In the genomic region with DNA sequence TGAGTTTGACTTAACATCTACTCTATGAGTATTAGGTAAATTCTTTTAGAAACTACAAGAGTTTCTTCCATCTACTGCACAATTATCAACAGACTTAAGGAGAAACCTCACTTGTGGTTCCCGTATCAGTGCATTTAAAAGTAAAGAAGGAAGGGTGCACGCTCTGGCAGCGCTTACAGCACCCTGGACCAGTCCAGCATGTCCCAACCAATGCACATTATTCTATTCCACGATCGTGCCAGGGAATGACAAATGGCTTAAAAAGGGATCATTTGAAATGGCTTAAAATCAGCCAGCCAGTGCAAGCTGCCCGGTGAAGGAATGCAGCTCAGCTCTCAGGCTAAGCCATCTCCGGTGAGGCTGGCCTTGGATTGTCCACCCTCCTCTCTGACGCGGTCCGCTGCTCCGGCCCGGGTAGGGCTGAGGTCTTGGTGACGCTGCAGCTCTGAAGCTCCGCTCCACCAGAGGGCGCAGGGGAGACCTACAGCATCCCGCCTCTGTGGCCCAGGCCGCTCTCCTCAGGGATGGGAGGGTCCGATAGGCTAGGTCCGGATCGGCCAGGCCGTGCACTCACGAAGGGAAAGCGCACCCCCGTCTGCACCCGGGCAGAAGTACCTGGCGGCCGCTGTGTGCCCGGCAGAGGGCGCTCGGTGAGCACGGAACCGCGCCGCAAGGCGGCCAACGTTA, we compare ENCODE assay signal across 8 mouse cellular contexts. TPM values are rescaled to one million over a fixed set of nuclear protein-coding genes. Genes with fewer than 3 reads are reported as not detected.
DNase-seq lines count a peak whose midpoint lies in the region; ATAC-seq lines count a peak whose summit lies in the region.

No protein-coding gene starts in this region.

- 7% methylated on average over 36 of the region's 36 CpGs for WGBS in heart, embryonic 11.5 days (ENCODE audit: insufficient replicate concordance)
- 6% methylated on average over 36 of the region's 36 CpGs for WGBS in kidney, embryonic 15.5 days
- 8% methylated on average over 36 of the region's 36 CpGs for WGBS in limb, embryonic 15.5 days

- peak overlapping the region; percentile 57 for H3K4me2 ChIP-seq in heart, embryonic 11.5 days
- H3K4me2 ChIP-seq in kidney, embryonic 15.5 days = peak overlapping the region; percentile 52
- H3K4me2 ChIP-seq in limb, embryonic 15.5 days = peak overlapping the region; percentile 48

- H3K4me1 ChIP-seq in heart, embryonic 11.5 days (ENCODE audit: control insufficient read depth, insufficient read depth, low read length) = no peaks in the 10 kb centered on the region
- H3K4me1 ChIP-seq in kidney, embryonic 15.5 days = peaks cover 13% of the 10 kb centered on the region
- H3K4me1 ChIP-seq in limb, embryonic 15.5 days = peaks cover 11% of the 10 kb centered on the region; the same call in 1 of the 2 replicates

- H3K9ac ChIP-seq in heart, embryonic 11.5 days (ENCODE audit: low read depth, low read length) = no peak overlapping the region
- H3K9ac ChIP-seq in kidney, embryonic 15.5 days = no peak overlapping the region
- H3K9ac ChIP-seq in limb, embryonic 15.5 days = no peak overlapping the region

- no peak overlapping the region for H3K27ac ChIP-seq in heart, embryonic 11.5 days (ENCODE audit: low read depth, low read length)
- H3K27ac ChIP-seq in kidney, embryonic 15.5 days = 0 out of 2 replicates have a peak overlapping the region, but pooled peaks have one; percentile 33
- H3K27ac ChIP-seq in limb, embryonic 15.5 days = no peak overlapping the region

- H3K9me3 ChIP-seq in heart, embryonic 11.5 days (replicated peaks; ENCODE audit: control insufficient read depth, low read length) = no peaks in the 10 kb centered on the region
- H3K9me3 ChIP-seq in kidney, embryonic 15.5 days (replicated peaks) = no peaks in the 10 kb centered on the region
- H3K9me3 ChIP-seq in limb, embryonic 15.5 days = no peaks in the 10 kb centered on the region

- peak; percentile 74 for ATAC-seq in erythroid progenitor cell, adult 5-6 weeks (replicated peaks; ENCODE audit: low FRiP score, poor library complexity, severe bottlenecking)
- ATAC-seq in heart, embryonic 11.5 days (replicated peaks; ENCODE audit: insufficient number of reproducible peaks, low FRiP score, low TSS enrichment) = peak; percentile 91
- peak; percentile 99 for ATAC-seq in kidney, embryonic 15.5 days (replicated peaks; ENCODE audit: low FRiP score)
- ATAC-seq in limb, embryonic 15.5 days (ENCODE audit: insufficient number of reproducible peaks, low FRiP score, low TSS enrichment, low read depth) = peak; percentile 90

- peak overlapping the region; percentile 11; the same call in 1 of the 2 replicates for H3K4me3 ChIP-seq in heart, embryonic 11.5 days (ENCODE audit: low read depth, low read length)
- H3K4me3 ChIP-seq in kidney, embryonic 15.5 days (replicated peaks) = peak overlapping the region; percentile 24
- peak overlapping the region; percentile 29 for H3K4me3 ChIP-seq in limb, embryonic 15.5 days

- peak; percentile 91 for DNase-seq in B cell, adult 2 months
- peak; percentile 99 for DNase-seq in brain, adult 2 months (ENCODE audit: low read depth, low spot score)
- DNase-seq in monocyte, adult 2 months (ENCODE audit: low read depth in 1 of 2, low spot score in 2 of 2) = peak; percentile 73 to 81
- DNase-seq in spleen, postnatal 14 days (ENCODE audit: low spot score in 2 of 2) = peak; percentile 65 to 78

- H3K36me3 ChIP-seq in heart, embryonic 11.5 days (ENCODE audit: control insufficient read depth, insufficient read depth, low read length) = no peaks in the 10 kb centered on the region
- H3K36me3 ChIP-seq in kidney, embryonic 15.5 days = no peaks in the 10 kb centered on the region
- H3K36me3 ChIP-seq in limb, embryonic 15.5 days = no peaks in the 10 kb centered on the region

- H3K27me3 ChIP-seq in heart, embryonic 11.5 days (ENCODE audit: control insufficient read depth, insufficient read depth, low read length) = 0 out of 2 replicates have a peak, but pooled peaks cover 8% of the 10 kb centered on the region
- H3K27me3 ChIP-seq in kidney, embryonic 15.5 days = peaks cover 14% of the 10 kb centered on the region
- H3K27me3 ChIP-seq in limb, embryonic 15.5 days = peaks cover 11% of the 10 kb centered on the region; the same call in 1 of the 2 replicates

RNA-seq across cellular contexts. Expression of a gene that starts 3.7 kb away (rescaled TPM):
- total RNA-seq in erythroid progenitor cell, adult 5-6 weeks (2015; ENCODE audit: low replicate concordance) = not detected in 2 replicates
- total RNA-seq in erythroid progenitor cell, adult 5-6 weeks (2017; ENCODE audit: low replicate concordance) = not detected in 2 replicates
- polyA plus RNA-seq in heart, embryonic 11.5 days (2014; fragmentation: Nextera tagmentation; extraction: Ambion mirVana) = not detected in 2 replicates
- not detected in 2 replicates for polyA plus RNA-seq in kidney, embryonic 15.5 days (2015; fragmentation: Nextera tagmentation; extraction: Ambion mirVana)
- not detected in 2 replicates for polyA plus RNA-seq in limb, embryonic 15.5 days (2015; fragmentation: Nextera tagmentation; extraction: Ambion mirVana)

RNA-seq across cellular contexts. Expression of a gene that starts 24.9 kb away (rescaled TPM):
- total RNA-seq in erythroid progenitor cell, adult 5-6 weeks (2015; ENCODE audit: low replicate concordance) = 0.42 TPM in 1 of 2 replicates, not detected in the other
- total RNA-seq in erythroid progenitor cell, adult 5-6 weeks (2017; ENCODE audit: low replicate concordance) = 0.26 and 0.83 TPM in 2 replicates
- 5.3 and 6.0 TPM in 2 replicates for polyA plus RNA-seq in heart, embryonic 11.5 days (2014; fragmentation: Nextera tagmentation; extraction: Ambion mirVana)
- polyA plus RNA-seq in kidney, embryonic 15.5 days (2015; fragmentation: Nextera tagmentation; extraction: Ambion mirVana) = 8.6 and 8.9 TPM in 2 replicates
- polyA plus RNA-seq in limb, embryonic 15.5 days (2015; fragmentation: Nextera tagmentation; extraction: Ambion mirVana) = 8.4 and 8.8 TPM in 2 replicates

RNA-seq across cellular contexts. Expression of a gene that starts 32.7 kb away (rescaled TPM):
- not detected in 2 replicates for total RNA-seq in erythroid progenitor cell, adult 5-6 weeks (2015; ENCODE audit: low replicate concordance)
- total RNA-seq in erythroid progenitor cell, adult 5-6 weeks (2017; ENCODE audit: low replicate concordance) = not detected in 2 replicates
- polyA plus RNA-seq in heart, embryonic 11.5 days (2014; fragmentation: Nextera tagmentation; extraction: Ambion mirVana) = 11.3 and 12.9 TPM in 2 replicates
- 17.6 and 17.8 TPM in 2 replicates for polyA plus RNA-seq in kidney, embryonic 15.5 days (2015; fragmentation: Nextera tagmentation; extraction: Ambion mirVana)
- polyA plus RNA-seq in limb, embryonic 15.5 days (2015; fragmentation: Nextera tagmentation; extraction: Ambion mirVana) = 21.8 and 22.3 TPM in 2 replicates
